Mouse (Mus musculus) cerebral cortex, adult 2 months (tissue): ENCODE measurements around the gene Acsl4.

Experiments
- WGBS: fragments of 180-500 bp; shearing (Covaris S2); methylation state at CpG from one replicate; pipeline ENCODE4 v1.1.7; 2018; 5-methylcytosine and 5-hydroxymethylcytosine counted together

Acsl4 gene

GRCm38 (mm10) chrX:142390247-142390908, at the start of gene Acsl4:
Acsl4 (minus strand) TSS chrX:142390535.
- WGBS = 2% methylated on average over 57 of the region's 59 CpGs

GRCm38 (mm10) chrX:142437971-142438504, 47.7 kb upstream of the Acsl4 start:
- 58% methylated on average over 4 of the region's 4 CpGs for WGBS

- 55% methylated on average over 3 of the region's 3 CpGs for WGBS
These were observed 42.5 kb upstream of the Acsl4 start for GRCm38 (mm10) chrX:142432846-142433245.

GRCm38 (mm10) chrX:142427111-142427510, 36.8 kb upstream of the Acsl4 start:
- 51% methylated on average over 4 of the region's 4 CpGs for WGBS

- WGBS = 87% methylated on average over 4 of the region's 4 CpGs
These were observed 36.3 kb upstream of the Acsl4 start for GRCm38 (mm10) chrX:142426628-142427027.

GRCm38 (mm10) chrX:142413884-142414283, 23.5 kb upstream of the Acsl4 start:
- WGBS = 75% methylated on average over 2 of the region's 2 CpGs

GRCm38 (mm10) chrX:142410060-142410459, 19.7 kb upstream of the Acsl4 start:
- 85% methylated on average over 3 of the region's 3 CpGs for WGBS

- WGBS = 88% methylated on average over 3 of the region's 3 CpGs
These were observed 19.0 kb upstream of the Acsl4 start for GRCm38 (mm10) chrX:142409338-142409737.

- WGBS = 85% methylated on average over 2 of the region's 2 CpGs
These were observed 8.3 kb upstream of the Acsl4 start for GRCm38 (mm10) chrX:142398621-142399020.

GRCm38 (mm10) chrX:142390909-142391265, 552 bp upstream of the Acsl4 start:
- WGBS = 17% methylated on average over 7 of the region's 7 CpGs

- WGBS = 10% methylated on average over 22 of the region's 22 CpGs
These were observed 665 bp downstream of the Acsl4 start for GRCm38 (mm10) chrX:142389581-142390159.

- WGBS = 88% methylated on average over 6 of the region's 6 CpGs
These were observed 2.2 kb downstream of the Acsl4 start for GRCm38 (mm10) chrX:142388141-142388540.

- 95% methylated on average over 1 of the region's 1 CpGs for WGBS
These were observed 2.7 kb downstream of the Acsl4 start for GRCm38 (mm10) chrX:142387634-142388033.

GRCm38 (mm10) chrX:142384918-142385317, 5.4 kb downstream of the Acsl4 start:
- WGBS = 85% methylated on average over 3 of the region's 3 CpGs

GRCm38 (mm10) chrX:142379894-142380293, 10.4 kb downstream of the Acsl4 start:
- WGBS = 62% methylated on average over 6 of the region's 6 CpGs

- WGBS = 83% methylated on average over 6 of the region's 6 CpGs
These were observed 12.3 kb downstream of the Acsl4 start for GRCm38 (mm10) chrX:142378048-142378447.

GRCm38 (mm10) chrX:142377358-142377757, 13.0 kb downstream of the Acsl4 start:
- WGBS = 77% methylated on average over 3 of the region's 3 CpGs

GRCm38 (mm10) chrX:142376747-142377146, 13.6 kb downstream of the Acsl4 start:
- 49% methylated on average over 3 of the region's 3 CpGs for WGBS

- WGBS = 93% methylated on average over 4 of the region's 4 CpGs
These were observed 14.8 kb downstream of the Acsl4 start for GRCm38 (mm10) chrX:142375519-142375918.

- WGBS = 19% methylated on average over 3 of the region's 3 CpGs
These were observed 17.9 kb downstream of the Acsl4 start for GRCm38 (mm10) chrX:142372393-142372792.

- 37% methylated on average over 7 of the region's 7 CpGs for WGBS
These were observed 20.4 kb downstream of the Acsl4 start for GRCm38 (mm10) chrX:142369935-142370334.

GRCm38 (mm10) chrX:142363882-142364281, 26.5 kb downstream of the Acsl4 start:
- WGBS = 88% methylated on average over 1 of the region's 1 CpGs

- WGBS = 88% methylated on average over 7 of the region's 7 CpGs
These were observed 31.3 kb downstream of the Acsl4 start for GRCm38 (mm10) chrX:142359031-142359430.
